Mouse (Mus musculus): ENCODE results near the gene Ubald1. TPM values are rescaled to one million over a fixed set of nuclear protein-coding genes. Genes with fewer than 3 reads are reported as not detected.

Gene Ubald1
- polyA plus RNA-seq (2015; fragmentation: Nextera tagmentation; extraction: Ambion mirVana): 16.4 and 19.0 TPM in 2 replicates

GRCm38 (mm10) chr16:4880136-4880825, at the start of gene Ubald1:
Gene Ubald1 (minus strand): TSS chr16:4880315.

GRCm38 (mm10) chr16:4885760-4886689, 5.9 kb upstream of the Ubald1 start, which contains the start of gene Mgrn1:
Gene Mgrn1 (plus strand): TSS chr16:4886249.

GRCm38 (mm10) chr16:4835191-4835590, 44.9 kb downstream of the Ubald1 start, which contains the start of gene 4930562C15Rik:
Gene 4930562C15Rik (plus strand): TSS chr16:4835416.

Other genes with a start within 250 kb of the Ubald1 start
- gene Vasn, start 240.4 kb downstream of the Ubald1 start, polyA plus RNA-seq (2015; fragmentation: Nextera tagmentation; extraction: Ambion mirVana): 7.3 and 8.3 TPM in 2 replicates
- gene Dnaja3, start 240.3 kb downstream of the Ubald1 start, polyA plus RNA-seq (2015; fragmentation: Nextera tagmentation; extraction: Ambion mirVana): 36.9 and 37.4 TPM in 2 replicates
- gene Coro7, start 200.5 kb downstream of the Ubald1 start, polyA plus RNA-seq (2015; fragmentation: Nextera tagmentation; extraction: Ambion mirVana): 15.3 and 24.0 TPM in 2 replicates
- gene Nmral1, start 161.0 kb downstream of the Ubald1 start, polyA plus RNA-seq (2015; fragmentation: Nextera tagmentation; extraction: Ambion mirVana): 52.4 and 53.4 TPM in 2 replicates
- gene Hmox2, start 154.0 kb downstream of the Ubald1 start, polyA plus RNA-seq (2015; fragmentation: Nextera tagmentation; extraction: Ambion mirVana): 33.7 and 40.2 TPM in 2 replicates
- 17.1 and 20.0 TPM in 2 replicates for gene Cdip1, start 90.0 kb downstream of the Ubald1 start, polyA plus RNA-seq (2015; fragmentation: Nextera tagmentation; extraction: Ambion mirVana)
- gene 4930562C15Rik, start 44.9 kb downstream of the Ubald1 start, polyA plus RNA-seq (2015; fragmentation: Nextera tagmentation; extraction: Ambion mirVana): 0.15 and 0.16 TPM in 2 replicates
- 19.1 and 26.0 TPM in 2 replicates for gene Mgrn1, start 5.9 kb upstream of the Ubald1 start, polyA plus RNA-seq (2015; fragmentation: Nextera tagmentation; extraction: Ambion mirVana)
- gene Nudt16l1, start 58.4 kb upstream of the Ubald1 start, polyA plus RNA-seq (2015; fragmentation: Nextera tagmentation; extraction: Ambion mirVana): 51.6 and 63.7 TPM in 2 replicates
- gene Anks3, start 83.9 kb upstream of the Ubald1 start, polyA plus RNA-seq (2015; fragmentation: Nextera tagmentation; extraction: Ambion mirVana): 18.0 and 23.1 TPM in 2 replicates
- gene Sept12, start 117.5 kb upstream of the Ubald1 start, polyA plus RNA-seq (2015; fragmentation: Nextera tagmentation; extraction: Ambion mirVana): 0.11 TPM in 1 of 2 replicates, not detected in the other
- gene Smim22, start 127.0 kb upstream of the Ubald1 start, polyA plus RNA-seq (2015; fragmentation: Nextera tagmentation; extraction: Ambion mirVana): 1.1 and 1.8 TPM in 2 replicates
- gene Rogdi, start 133.2 kb upstream of the Ubald1 start, polyA plus RNA-seq (2015; fragmentation: Nextera tagmentation; extraction: Ambion mirVana): 41.5 and 49.4 TPM in 2 replicates
- 44.9 and 52.4 TPM in 2 replicates for gene Glyr1, start 169.5 kb upstream of the Ubald1 start, polyA plus RNA-seq (2015; fragmentation: Nextera tagmentation; extraction: Ambion mirVana)
- gene Ubn1, start 169.7 kb upstream of the Ubald1 start, polyA plus RNA-seq (2015; fragmentation: Nextera tagmentation; extraction: Ambion mirVana): 16.3 and 16.7 TPM in 2 replicates